Mouse (Mus musculus) intestine, postnatal 0 days (tissue): ENCODE measurements around the gene Ppm1g. TPM values are rescaled to one million over a fixed set of nuclear protein-coding genes. Genes with fewer than 3 reads are reported as not detected.
A peak's percentile ranks its signal among the peaks of the same experiment; 100 is the strongest.
"Not testable (repeated sequence)": the region's sequence is repeated elsewhere in the genome, so short reads cannot be mapped to it uniquely, and the experiment has no call there.

Source experiments
- ATAC-seq: fragments of 200-750 bp; cut with Nextera tagmentation; 2 replicates; pipeline ENCODE4 v1.8.0; 2017; ENCODE audit warnings: mild to moderate bottlenecking, moderate TSS enrichment, moderate library complexity
- H3K27ac ChIP-seq: fragments of 300-500 bp; sonication (generic); 2 replicates; pipeline ENCODE4 v1.5.1; 2014; ENCODE audit warnings: mild to moderate bottlenecking, low read depth, low read length, moderate library complexity
- H3K27me3 ChIP-seq: fragments of 300-500 bp; sonication (generic); replicated peaks from 2 replicates; pipeline ENCODE4 v1.6.1; 2014; ENCODE audit warnings: low read length, mixed read lengths; ENCODE audit not compliant: control insufficient read depth, insufficient read depth
- H3K36me3 ChIP-seq: fragments of 300-500 bp; sonication (generic); 2 replicates; pipeline ENCODE4 v1.6.1; 2014; ENCODE audit warnings: mild to moderate bottlenecking, moderate library complexity; ENCODE audit not compliant: control insufficient read depth, insufficient read depth
- H3K4me1 ChIP-seq: fragments of 300-500 bp; sonication (generic); replicated peaks from 2 replicates; pipeline ENCODE4 v1.6.1; 2014; ENCODE audit warnings: antibody characterized with exemption, low read length, mixed read lengths; ENCODE audit not compliant: control insufficient read depth, insufficient read depth
- H3K4me2 ChIP-seq: fragments of 300-500 bp; sonication (generic); replicated peaks from 2 replicates; pipeline ENCODE4 v1.6.1; 2014; ENCODE audit warnings: low read depth, mild to moderate bottlenecking, moderate library complexity
- H3K4me3 ChIP-seq: fragments of 300-500 bp; sonication (generic); 2 replicates; pipeline ENCODE4 v1.5.1; 2014; ENCODE audit warnings: low read depth, low read length
- H3K9ac ChIP-seq: fragments of 300-500 bp; sonication (generic); 2 replicates; pipeline ENCODE4 v1.6.1; 2014; ENCODE audit warnings: mild to moderate bottlenecking, low read depth, low read length
- H3K9me3 ChIP-seq: fragments of 300-500 bp; sonication (generic); 2 replicates; pipeline ENCODE4 v1.6.1; 2016; ENCODE audit warnings: mixed run types; ENCODE audit not compliant: control insufficient read depth
- CTCF ChIP-seq: sonication (generic); IDR thresholded peaks from 2 replicates; pipeline ENCODE4 v1.5.1; 2016; ENCODE audit warnings: low read depth, mild to moderate bottlenecking, control low read depth, antibody characterized with exemption, moderate library complexity
- WGBS: fragments of 180-500 bp; shearing (Covaris S2); extraction: QIAGEN DNeasy Blood & Tissue Kit; methylation state at CpG from one replicate; pipeline ENCODE4 v1.1.7; 2014; 5-methylcytosine and 5-hydroxymethylcytosine counted together
- polyA plus RNA-seq: library from polyadenylated mRNA; unstranded; fragments of >200 nt; fragmentation: Nextera tagmentation; extraction: Ambion mirVana; gene quantifications from 2 replicates; pipeline ENCODE4 v1.2.1, GENCODE M21; 2015

The Ppm1g gene
- polyA plus RNA-seq, 1 experiment from 2014 or later: 54.8 TPM

DNA sequence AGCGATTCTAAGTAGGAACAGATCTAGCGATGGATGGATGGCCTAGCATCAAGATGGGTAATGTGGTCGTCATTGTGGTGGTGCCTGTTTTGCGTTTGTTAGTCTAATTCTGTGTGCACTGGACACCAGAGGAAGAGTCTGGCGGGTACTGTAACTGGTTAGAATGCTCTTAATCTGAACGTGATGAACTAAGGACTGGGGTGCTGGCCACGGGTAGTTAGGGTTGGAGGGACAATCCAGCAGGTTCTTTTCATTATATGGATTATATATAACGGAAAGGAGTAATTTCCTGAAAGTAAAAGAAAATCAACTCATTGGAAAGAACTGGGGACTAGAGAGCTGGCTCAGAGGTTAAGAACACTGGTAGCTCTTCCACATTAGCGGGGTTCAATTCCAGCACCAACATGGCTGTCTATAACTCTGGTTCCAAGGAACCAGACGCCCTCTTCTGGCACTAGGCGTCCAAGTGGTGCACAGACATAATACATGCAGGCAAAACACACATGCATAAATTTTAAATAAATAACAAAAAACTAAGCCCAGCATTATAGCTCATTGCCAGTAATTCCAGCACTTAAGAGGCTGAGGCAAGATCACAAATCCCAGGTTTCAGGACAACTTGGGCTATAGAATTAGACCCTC lies 938 bp upstream of the Ppm1g start:
- H3K36me3 ChIP-seq: no peaks in the 10 kb centered on the region
- no peaks in the 10 kb centered on the region for H3K4me1 ChIP-seq
- peak overlapping the region; percentile 54 for H3K9ac ChIP-seq
- ATAC-seq: no peak
- no peaks in the 10 kb centered on the region for H3K9me3 ChIP-seq
- 15% methylated on average over 11 of the region's 11 CpGs for WGBS
- no peaks in the 10 kb centered on the region for H3K27me3 ChIP-seq
- peak; percentile 70 for TF ChIP-seq CTCF
- H3K27ac ChIP-seq: peak overlapping the region; percentile 75
- peak overlapping the region; percentile 87 for H3K4me2 ChIP-seq
- H3K4me3 ChIP-seq: peak overlapping the region; percentile 84

DNA sequence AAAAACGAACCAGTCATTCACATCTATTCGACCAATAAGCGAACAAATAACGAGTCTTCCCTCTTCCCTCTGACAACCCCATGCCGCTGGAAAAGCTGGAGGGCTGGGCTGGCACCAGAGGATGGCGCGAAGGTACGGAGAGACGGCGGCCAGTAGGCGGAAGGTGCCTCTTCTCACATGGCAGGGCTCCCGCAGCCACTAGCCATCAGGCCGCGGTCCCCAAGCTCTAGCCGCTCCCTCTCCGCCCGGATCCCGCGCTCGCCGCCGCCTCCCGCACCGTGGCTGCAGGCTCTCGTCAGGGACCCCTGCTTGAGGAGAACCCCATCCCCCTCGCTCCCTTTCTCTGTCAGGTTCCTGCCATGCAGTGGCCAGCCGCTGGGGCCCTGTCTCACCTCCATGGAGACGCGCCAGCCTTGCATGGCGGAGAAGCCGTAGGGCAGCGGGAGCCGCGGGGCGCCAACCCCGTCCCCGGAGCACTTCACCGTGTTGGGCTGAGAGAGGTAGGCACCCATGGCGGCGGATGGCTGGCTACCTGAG lies 508 bp downstream of the Ppm1g start:
- H3K27ac ChIP-seq: peak overlapping the region; percentile 92
- no peaks in the 10 kb centered on the region for H3K4me1 ChIP-seq
- no peaks in the 10 kb centered on the region for H3K9me3 ChIP-seq
- ATAC-seq: peak; percentile 62
- no peaks in the 10 kb centered on the region for H3K36me3 ChIP-seq
- no peaks in the 10 kb centered on the region for H3K27me3 ChIP-seq
- peak overlapping the region; percentile 87 for H3K4me2 ChIP-seq
- WGBS: under 1% methylated on average over 40 of the region's 40 CpGs
- peak; percentile 8 for TF ChIP-seq CTCF
- H3K4me3 ChIP-seq: peak overlapping the region; percentile 84
- peak overlapping the region; percentile 74 for H3K9ac ChIP-seq

DNA sequence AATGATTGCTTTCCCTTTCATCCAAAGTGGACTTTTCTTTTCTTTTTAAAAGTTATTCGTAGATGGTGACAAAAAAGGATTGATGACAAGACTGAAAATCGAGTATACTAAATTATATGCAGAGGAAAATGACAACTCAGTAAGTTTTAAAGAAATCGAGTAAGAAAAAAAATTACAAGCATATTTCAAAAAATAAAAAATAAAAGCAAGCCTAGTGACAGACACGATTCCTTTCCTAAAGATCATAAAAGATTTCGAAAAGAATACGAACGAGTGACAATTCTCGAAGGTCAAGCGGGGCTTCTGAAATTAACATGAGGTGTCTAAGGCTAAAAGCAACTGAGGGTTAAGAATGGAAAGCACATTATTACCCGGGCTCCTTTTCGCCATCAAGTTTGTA lies 1.0 kb downstream of the Ppm1g start:
- Histone ChIP-seq H3K4me3 (peak overlapping the region; percentile 84), H3K36me3 (no peaks in the 10 kb centered on the region), H3K4me1 (no peaks in the 10 kb centered on the region), H3K27ac (peak overlapping the region; percentile 92), H3K9me3 (no peaks in the 10 kb centered on the region), H3K27me3 (no peaks in the 10 kb centered on the region), H3K9ac (peak overlapping the region; percentile 74), H3K4me2 (peak overlapping the region; percentile 87)
- no peak for TF ChIP-seq CTCF
- under 1% methylated on average over 11 of the region's 11 CpGs for WGBS
- ATAC-seq: no peak

DNA sequence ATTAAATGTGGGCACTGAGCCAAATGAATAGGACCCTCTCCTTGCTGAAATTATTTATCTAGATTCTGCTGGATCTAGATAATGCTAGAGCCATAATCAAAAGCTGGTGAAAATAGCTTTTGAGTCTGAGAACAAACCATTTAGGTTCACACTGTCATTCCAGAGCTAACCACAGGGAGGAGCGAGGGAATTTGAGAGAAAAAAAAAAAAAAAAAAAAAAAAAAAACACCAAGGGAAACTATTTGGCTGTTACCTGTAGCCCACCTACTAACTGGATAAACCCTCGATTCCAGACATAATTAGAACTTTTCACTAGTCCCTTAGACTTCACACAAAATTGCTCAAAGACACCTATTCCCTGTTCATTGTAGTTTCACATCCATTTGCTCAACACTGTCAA lies 1.4 kb downstream of the Ppm1g start:
- Histone ChIP-seq H3K27ac (no peak overlapping the region), H3K4me3 (peak overlapping the region; percentile 84), H3K9ac (no peak overlapping the region), H3K4me1 (no peaks in the 10 kb centered on the region), H3K36me3 (no peaks in the 10 kb centered on the region), H3K9me3 (no peaks in the 10 kb centered on the region), H3K4me2 (peak overlapping the region; percentile 87), H3K27me3 (no peaks in the 10 kb centered on the region)
- ATAC-seq: no peak
- 3% methylated on average over 2 of the region's 2 CpGs for WGBS
- peak; percentile 57 for TF ChIP-seq CTCF

DNA sequence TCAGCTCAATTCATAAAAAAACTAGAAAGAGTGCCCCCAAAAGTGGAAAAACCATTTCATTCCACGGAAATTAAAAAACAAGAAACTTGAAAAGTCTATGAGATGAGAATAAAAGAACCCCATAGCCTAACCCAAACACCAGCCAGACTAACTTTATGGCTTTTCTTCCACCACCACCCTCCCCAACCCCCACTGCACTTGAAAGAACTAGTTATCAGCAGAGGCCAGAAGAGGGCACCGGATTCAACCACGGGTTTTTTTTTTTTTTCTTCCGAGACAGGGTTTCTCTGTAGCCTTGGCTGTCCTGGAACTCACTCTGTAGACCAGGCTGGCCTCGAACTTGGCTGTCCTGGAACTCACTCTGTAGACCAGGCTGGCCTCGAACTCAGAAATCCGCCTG lies 2.2 kb downstream of the Ppm1g start:
- Histone ChIP-seq H3K36me3 (no peaks in the 10 kb centered on the region), H3K4me3 (no peak overlapping the region), H3K4me2 (peak overlapping the region; percentile 3; the same call in 1 of the 2 replicates), H3K27me3 (no peaks in the 10 kb centered on the region), H3K9me3 (no peaks in the 10 kb centered on the region), H3K27ac (no peak overlapping the region), H3K9ac (no peak overlapping the region), H3K4me1 (no peaks in the 10 kb centered on the region)
- peak; percentile 29; the same call in 1 of the 2 replicates for TF ChIP-seq CTCF
- 47% methylated on average over 7 of the region's 7 CpGs for WGBS
- ATAC-seq: no peak

DNA sequence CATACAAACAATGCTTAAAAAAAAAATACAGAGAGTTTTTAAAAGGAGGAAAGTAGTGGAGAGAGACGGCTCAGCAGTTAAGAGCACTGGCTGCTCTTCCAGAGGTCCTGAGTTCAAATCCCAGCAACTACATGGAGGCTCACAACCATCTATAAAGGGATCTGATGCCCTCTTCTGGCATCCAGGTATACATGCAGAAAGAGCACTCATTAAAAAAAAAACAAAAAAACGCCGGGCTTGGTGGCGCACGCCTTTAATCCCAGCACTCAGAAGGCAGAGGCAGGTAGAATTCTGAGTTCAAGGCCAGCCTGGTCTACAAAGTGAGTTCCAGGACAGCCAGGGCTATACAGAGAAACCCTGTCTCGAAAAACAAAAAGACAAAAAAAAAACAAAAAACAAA lies 3.9 kb downstream of the Ppm1g start:
- H3K36me3 ChIP-seq: not testable (repeated sequence)

More for the DNA sequence above, 3.9 kb downstream of the Ppm1g start:
- not testable (repeated sequence) for ATAC-seq, H3K4me2 ChIP-seq, H3K27ac ChIP-seq, H3K4me1 ChIP-seq, H3K9ac ChIP-seq, H3K27me3 ChIP-seq, H3K4me3 ChIP-seq, H3K9me3 ChIP-seq
- 82% methylated on average over 6 of the region's 6 CpGs for WGBS
